Mouse (Mus musculus) CH12.LX (cell line): ENCODE measurements at regions not wholly inside any gene's neighbourhood (a gene's known extent, or its start where the extent isn't known, plus 50 kb on each side); places are given as distances from the start of the nearest gene placed in this dataset.

ENCODE experiments used
- DNase-seq: peaks from one replicate; pipeline ENCODE4 v3.0.0-alpha.2; 2013; ENCODE audit errors: extremely low read depth
- H3K27ac ChIP-seq: 2 replicates; pipeline ENCODE4 v1.5.1; 2012; ENCODE audit warnings: low read depth, mild to moderate bottlenecking, control low read depth, moderate library complexity; ENCODE audit not compliant: insufficient read depth
- H3K27me3 ChIP-seq: replicated peaks from 2 replicates; pipeline ENCODE3; 2012; ENCODE audit warnings: inconsistent platforms
- H3K36me3 ChIP-seq, 2 experiments: replicated peaks in 1 of 2; 2 replicates each; pipeline versions ENCODE3 to v1.6.1; 2012; ENCODE audit warnings: inconsistent platforms in 1 of 2, low read length in 1 of 2, mild to moderate bottlenecking in 1 of 2, mixed read lengths in 1 of 2, moderate library complexity in 1 of 2; ENCODE audit not compliant: control insufficient read depth in 1 of 2, insufficient read depth in 1 of 2
- H3K4me1 ChIP-seq, 2 experiments: 2 replicates each; pipeline ENCODE4 v1.6.1; 2012; ENCODE audit warnings: inconsistent platforms in 1 of 2, moderate library complexity in 1 of 2; ENCODE audit not compliant: insufficient read depth in 2 of 2, control insufficient read depth in 1 of 2
- H3K4me2 ChIP-seq: 2 replicates; pipeline ENCODE4 v1.6.1; 2012; ENCODE audit warnings: low read depth, mild to moderate bottlenecking, control low read depth; ENCODE audit not compliant: poor library complexity, insufficient read depth, severe bottlenecking
- H3K4me3 ChIP-seq, 3 experiments: fragments of 150-350 bp in 1 of 3; sonication (generic) in 1 of 3; replicated peaks in 1 of 3; 2 replicates each; pipeline versions ENCODE3 to v1.5.1; 2011 to 2012; ENCODE audit warnings: low read depth in 2 of 3, low read length in 2 of 3, mild to moderate bottlenecking in 2 of 3, moderate library complexity in 2 of 3, control low read depth in 1 of 3, improper control_type of control experiment in 1 of 3, inconsistent platforms in 1 of 3, mixed read lengths in 1 of 3; ENCODE audit not compliant: poor library complexity in 1 of 3
- H3K79me2 ChIP-seq: replicated peaks from 2 replicates; pipeline ENCODE4 v1.6.1; 2012; ENCODE audit warnings: mild to moderate bottlenecking, moderate library complexity; ENCODE audit not compliant: control insufficient read depth, poor library complexity, insufficient read depth, severe bottlenecking; ENCODE audit errors: extremely low read depth
- H3K9ac ChIP-seq: 2 replicates; pipeline ENCODE4 v1.6.1; 2012; ENCODE audit warnings: low read depth, mild to moderate bottlenecking, control low read depth, moderate library complexity; ENCODE audit not compliant: insufficient read depth
- H3K9me3 ChIP-seq: replicated peaks from 2 replicates; pipeline ENCODE3; 2012; ENCODE audit warnings: low read length, inconsistent platforms, mixed read lengths
- CTCF ChIP-seq, 2 experiments: IDR thresholded peaks in 1 of 2; conservative IDR thresholded peaks in 1 of 2; 2 replicates each; pipeline ENCODE4 v1.5.1; 2011 to 2012; ENCODE audit warnings: low read depth in 2 of 2, low read length in 2 of 2, improper control_type of control experiment in 1 of 2, inconsistent platforms in 1 of 2, mild to moderate bottlenecking in 1 of 2, moderate library complexity in 1 of 2
- E2F4 ChIP-seq: IDR thresholded peaks from 2 replicates; pipeline ENCODE4 v1.6.1; 2011; ENCODE audit warnings: low read depth, low read length, improper control_type of control experiment; ENCODE audit not compliant: insufficient replicate concordance
- ELF1 ChIP-seq: IDR thresholded peaks from 2 replicates; pipeline ENCODE4 v1.6.1; 2014; ENCODE audit warnings: low read depth, mild to moderate bottlenecking, inconsistent platforms, low read length, improper control_type of control experiment
- EP300 ChIP-seq: IDR thresholded peaks from 2 replicates; pipeline ENCODE4 v1.6.1; 2011; ENCODE audit warnings: low read length, improper control_type of control experiment
- JUN ChIP-seq: IDR thresholded peaks from 2 replicates; pipeline ENCODE4 v1.6.1; 2011; ENCODE audit warnings: low read depth, mild to moderate bottlenecking, low read length, improper control_type of control experiment, moderate library complexity; ENCODE audit not compliant: insufficient read depth
- JUND ChIP-seq: conservative IDR thresholded peaks from 2 replicates; pipeline ENCODE4 v1.6.1; 2011; ENCODE audit warnings: low read depth, low read length, improper control_type of control experiment
- KAT2A ChIP-seq: IDR thresholded peaks from 2 replicates; pipeline ENCODE4 v1.6.1; 2012; ENCODE audit warnings: low read length, improper control_type of control experiment, inconsistent platforms; ENCODE audit not compliant: insufficient replicate concordance
- MAZ ChIP-seq: IDR thresholded peaks from 2 replicates; pipeline ENCODE4 v1.6.1; 2012; ENCODE audit warnings: low read depth, mild to moderate bottlenecking, inconsistent platforms, low read length, improper control_type of control experiment, moderate library complexity
- MEF2A ChIP-seq: IDR thresholded peaks from 2 replicates; pipeline ENCODE4 v1.6.1; 2014; ENCODE audit warnings: low read depth, mild to moderate bottlenecking, inconsistent platforms, low read length, improper control_type of control experiment, borderline replicate concordance
- MXI1 ChIP-seq: IDR thresholded peaks from 2 replicates; pipeline ENCODE4 v1.6.1; 2011; ENCODE audit warnings: mild to moderate bottlenecking, low read depth, low read length, improper control_type of control experiment
- NRF1 ChIP-seq: IDR thresholded peaks from 2 replicates; pipeline ENCODE4 v1.6.1; 2014; ENCODE audit warnings: low read depth, mild to moderate bottlenecking, inconsistent platforms, low read length, improper control_type of control experiment, moderate library complexity
- PAX5 ChIP-seq: IDR thresholded peaks from 2 replicates; pipeline ENCODE4 v1.6.1; 2012; ENCODE audit warnings: low read length, inconsistent platforms, mixed read lengths
- POLR2AphosphoS2 ChIP-seq: IDR thresholded peaks from 2 replicates; pipeline ENCODE4 v1.6.1; 2011; ENCODE audit warnings: low read depth, low read length, improper control_type of control experiment
- RCOR1 ChIP-seq: conservative IDR thresholded peaks from 2 replicates; pipeline ENCODE4 v1.6.1; 2012; ENCODE audit warnings: low read depth, mild to moderate bottlenecking, inconsistent platforms, low read length, improper control_type of control experiment
- SIN3A ChIP-seq: IDR thresholded peaks from 2 replicates; pipeline ENCODE4 v1.6.1; 2012; ENCODE audit warnings: low read length, improper control_type of control experiment, inconsistent platforms
- SMC3 ChIP-seq: IDR thresholded peaks from 2 replicates; pipeline ENCODE4 v1.6.1; 2011; ENCODE audit warnings: low read depth, low read length, improper control_type of control experiment
- ZKSCAN1 ChIP-seq: IDR thresholded peaks from 2 replicates; pipeline ENCODE4 v1.6.1; 2012; ENCODE audit warnings: low read depth, inconsistent platforms, low read length, improper control_type of control experiment, borderline replicate concordance
- ZNF384 ChIP-seq: IDR thresholded peaks from 2 replicates; pipeline ENCODE4 v1.6.1; 2012; ENCODE audit warnings: low read depth, low read length, improper control_type of control experiment, inconsistent platforms
- dilution Hi-C: fragments of 300-500 bp; cut with MboI; formaldehyde crosslinking; loops from 2 replicates; pipeline ENCODE4 v1.14.3; 2020; ENCODE audit warnings: low sequenced_read_pairs; ENCODE audit not compliant: extremely low pct_unique_long_range_greater_than_20kb, extremely low pct_ligation_motif_present
- in situ Hi-C: fragments of 300-500 bp; cut with MboI; formaldehyde crosslinking; loops from 3 replicates; pipeline ENCODE4 v1.14.3; 2019; ENCODE audit warnings: low sequenced_read_pairs, low pct_ligation_motif_present, low pct_unique_long_range_greater_than_20kb, mixed read lengths

DNA sequence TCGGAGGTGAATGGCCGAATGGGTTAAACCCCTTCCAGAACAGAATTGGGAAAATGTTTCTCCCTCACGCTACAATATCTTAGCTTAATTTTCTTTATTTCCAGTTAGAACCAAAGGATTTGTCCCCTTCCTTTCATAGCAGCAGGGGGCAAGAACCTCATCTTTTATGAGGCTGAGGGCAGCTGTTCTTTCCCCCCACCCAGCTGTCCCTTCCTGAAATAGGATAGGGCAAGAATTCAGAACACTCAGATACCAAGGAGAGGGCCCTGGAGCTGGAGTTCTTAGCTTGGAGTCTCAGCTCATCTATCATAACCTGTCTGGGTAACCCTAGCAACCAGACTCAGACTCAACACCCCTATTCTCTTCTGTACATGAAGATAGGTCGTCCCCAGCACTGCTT is 547.4 kb downstream of the Med13l start:
- TF ChIP-seq SIN3A (no peak), ZKSCAN1 (no peak), POLR2AphosphoS2 (no peak), MEF2A (no peak), CTCF (conservative IDR thresholded peaks at IDR 0.05 in 1 of 2, IDR thresholded peaks at IDR 0.05 in 1 of 2; ENCODE audit: low read depth in 2 of 2, low read length in 2 of 2) (no peak), SMC3 (no peak)
- in situ Hi-C loops (no loop called here), dilution Hi-C loops (no loop called here)
- Histone ChIP-seq H3K79me2 (no peaks in the 10 kb centered on the region), H3K36me3 (no peaks in the 10 kb centered on the region), H3K27ac (no peak overlapping the region), H3K27me3 (no peaks in the 10 kb centered on the region), H3K4me2 (no peak overlapping the region), H3K9me3 (peaks cover 87% of the 10 kb centered on the region), H3K9ac (no peak overlapping the region), H3K4me3 (no peak overlapping the region), H3K4me1 (no peaks in the 10 kb centered on the region)
- no peak for DNase-seq

DNA sequence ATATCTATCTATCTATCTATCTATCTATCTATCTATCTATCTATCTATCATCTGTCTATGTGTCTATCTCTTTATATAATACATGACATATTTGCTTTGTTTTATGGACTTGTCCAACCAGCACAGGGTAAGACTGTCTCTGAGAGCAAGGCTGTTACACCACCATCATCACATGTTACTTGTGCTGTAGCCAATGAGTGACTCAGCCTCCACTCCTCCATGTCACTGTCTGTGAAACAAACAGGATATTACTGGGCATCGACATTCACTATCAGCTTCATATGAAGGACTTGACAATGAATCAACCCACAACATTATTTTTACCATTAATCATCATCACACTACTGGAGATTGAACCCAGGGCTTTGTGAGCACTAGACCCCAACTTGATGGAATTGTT is 549.0 kb downstream of the Med13l start:
- no peak overlapping the region for H3K4me2 ChIP-seq
- H3K4me1 ChIP-seq = no peaks in the 10 kb centered on the region
- TF ChIP-seq ZNF384 (no peak), E2F4 (no peak), MXI1 (no peak), JUN (no peak), ELF1 (no peak), RCOR1 (no peak), JUND (no peak), NRF1 (no peak), SIN3A (no peak), ZKSCAN1 (no peak), EP300 (no peak), KAT2A (no peak), MAZ (no peak), PAX5 (no peak)
- no peak overlapping the region for H3K4me3 ChIP-seq
- no peaks in the 10 kb centered on the region for H3K27me3 ChIP-seq
- no peak for DNase-seq
- H3K9ac ChIP-seq = no peak overlapping the region
- H3K36me3 ChIP-seq = no peaks in the 10 kb centered on the region
- H3K27ac ChIP-seq = no peak overlapping the region
- no peaks in the 10 kb centered on the region for H3K79me2 ChIP-seq
- in situ Hi-C loops = no loop called here
- peaks cover 88% of the 10 kb centered on the region for H3K9me3 ChIP-seq
- dilution Hi-C loops = no loop called here
